Mouse (Mus musculus): Measurements from ENCODE around the gene Car14.
"Not testable (repeated sequence)": the region's sequence is repeated elsewhere in the genome, so short reads cannot be mapped to it uniquely, and the experiment has no call there.

The Car14 gene

DNA sequence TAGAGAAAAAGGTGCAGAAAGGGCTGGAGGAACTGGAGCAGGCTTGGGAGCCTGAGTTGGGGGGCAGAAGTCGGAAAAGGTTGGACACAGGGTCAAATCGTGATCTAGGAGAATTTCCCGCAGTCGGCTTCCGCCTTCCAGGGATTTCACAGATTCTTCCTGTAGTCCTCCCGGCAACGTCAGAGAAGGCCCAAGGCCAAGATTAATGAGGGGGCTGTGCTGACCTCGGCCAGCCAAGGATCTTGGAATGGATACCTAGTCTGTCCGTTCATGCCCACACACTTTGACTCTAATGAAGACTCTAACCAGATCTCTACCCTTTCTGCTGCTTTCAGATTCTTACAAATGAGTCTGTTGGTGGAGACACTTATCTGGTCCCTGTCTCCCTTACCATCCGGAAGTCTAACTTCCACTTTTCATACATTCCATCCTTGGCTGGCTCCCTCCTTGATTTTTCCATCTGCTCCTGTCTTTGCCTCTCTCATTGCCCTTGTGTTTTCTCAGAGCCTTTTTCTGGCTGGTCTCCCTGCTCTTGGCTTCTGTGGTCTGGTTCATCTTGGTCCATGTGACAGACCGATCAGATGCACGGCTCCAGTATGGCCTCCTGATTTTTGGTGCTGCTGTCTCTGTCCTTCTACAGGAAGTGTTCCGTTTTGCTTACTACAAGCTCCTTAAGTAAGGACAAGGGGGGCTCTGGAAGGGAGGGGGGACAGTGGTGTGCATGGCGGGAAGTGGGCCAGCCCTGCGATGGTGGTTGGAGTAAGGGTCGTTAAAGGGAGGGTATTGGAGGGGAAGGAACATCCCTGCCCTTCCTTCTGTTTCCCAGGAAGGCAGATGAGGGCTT lies 10.0 kb downstream of the Car14 start:
- in situ Hi-C loops (cut with MboI; ENCODE audit: unreplicated experiment in 2 of 2): no loop called here

DNA sequence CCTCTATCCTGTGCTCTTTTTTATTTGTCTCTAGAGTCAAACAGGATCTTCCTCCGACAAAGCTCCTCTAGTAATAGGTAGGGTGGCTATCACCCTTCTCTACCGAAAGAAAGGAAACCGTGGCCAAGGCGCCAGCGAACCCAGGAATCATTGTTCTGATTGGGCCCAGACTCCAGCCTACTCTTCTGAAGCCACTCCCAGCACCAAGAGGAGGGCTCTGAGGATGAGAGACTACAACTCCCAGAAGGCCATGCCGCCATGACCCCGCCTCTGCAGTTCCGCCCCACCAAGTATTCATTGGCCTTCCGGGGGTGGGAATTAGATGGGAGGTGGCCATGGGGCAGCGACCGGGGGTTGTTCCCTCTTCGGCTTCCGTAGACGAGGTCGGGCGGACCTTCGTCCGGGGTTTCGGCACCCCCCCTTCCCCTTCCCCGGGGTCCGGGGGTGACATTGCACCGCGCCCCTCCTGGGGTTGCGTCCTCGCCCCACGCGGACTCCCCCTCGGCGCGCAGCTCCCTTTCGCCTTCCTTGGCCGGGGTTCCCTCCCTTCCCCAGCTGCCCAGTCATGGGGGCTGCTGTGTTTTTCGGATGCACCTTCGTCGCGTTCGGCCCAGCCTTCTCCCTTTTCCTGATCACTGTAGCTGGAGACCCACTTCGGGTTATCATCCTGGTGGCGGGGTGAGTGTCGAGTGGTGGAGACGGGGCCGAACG lies 10.7 kb downstream of the Car14 start, which contains the start of gene Aph1a:
TSS of gene Aph1a (plus strand) at position 364 of the 711 bp plus-strand sequence.
- in situ Hi-C loops (cut with MboI; ENCODE audit: unreplicated experiment in 2 of 2): not testable (repeated sequence)

DNA sequence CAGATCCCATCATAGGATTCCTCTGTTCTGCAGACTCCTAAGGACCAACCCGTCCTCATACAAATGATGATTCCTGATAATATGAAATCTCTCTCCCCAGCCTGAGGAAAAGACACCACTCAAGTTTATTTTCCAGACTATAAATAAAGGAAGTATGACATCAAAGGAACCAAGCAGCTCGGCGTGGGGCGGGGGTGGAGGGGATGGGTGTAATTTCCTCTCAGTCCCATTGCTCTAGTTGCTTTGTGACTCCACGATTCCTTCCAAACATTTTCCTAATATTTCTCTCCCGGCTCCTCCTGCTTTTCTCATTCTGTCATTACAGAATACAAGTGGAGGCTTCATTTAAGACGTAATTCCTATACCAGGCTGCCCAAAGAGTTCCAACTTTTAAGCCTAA lies 11.4 kb downstream of the Car14 start:
- in situ Hi-C loops (cut with MboI; ENCODE audit: unreplicated experiment in 2 of 2): no loop called here

DNA sequence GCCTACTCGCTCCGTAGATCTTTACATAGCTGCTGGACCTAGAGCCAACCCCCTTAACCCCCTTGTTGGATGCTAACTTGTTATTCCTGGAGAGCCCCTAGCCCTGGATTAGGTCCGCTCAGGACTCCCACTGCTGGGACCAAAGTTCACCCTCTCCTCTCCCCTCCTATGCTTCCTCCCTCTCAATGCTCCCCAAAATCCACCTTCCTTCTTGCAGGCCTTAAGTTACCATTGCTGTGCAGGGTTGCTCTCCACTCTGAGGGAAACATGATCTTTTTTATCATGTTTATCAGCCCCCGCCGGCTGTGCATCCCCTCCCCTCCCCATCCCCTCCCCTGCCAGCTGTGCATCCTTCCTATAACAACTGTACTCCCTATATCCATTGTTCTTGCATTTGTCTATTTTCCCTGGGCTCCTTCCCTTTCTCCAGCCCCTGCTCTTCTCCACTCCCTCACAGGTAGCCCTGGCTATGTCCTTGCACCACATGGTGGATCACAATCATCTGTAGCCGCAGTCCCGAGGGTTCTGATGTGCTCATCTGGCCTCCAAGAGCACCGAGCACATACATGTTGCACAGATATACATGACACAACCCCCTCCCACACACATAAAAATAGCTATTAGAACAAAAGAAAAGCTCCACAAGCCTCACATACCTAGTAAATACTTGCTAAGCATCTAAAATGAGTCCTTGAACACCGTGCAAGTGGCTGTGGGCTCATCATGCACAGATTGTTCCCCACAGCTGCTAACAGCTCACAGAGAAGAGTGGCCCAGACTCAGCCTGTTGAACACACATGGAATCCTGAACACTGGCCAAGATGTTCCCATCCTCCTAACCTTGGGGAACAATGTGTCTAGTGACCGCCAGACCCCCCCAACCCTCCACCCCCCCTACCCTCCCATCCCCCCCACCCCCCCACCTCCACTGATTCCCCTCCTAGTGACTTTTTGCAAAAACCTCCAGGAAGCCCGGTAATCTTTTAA lies 12.1 kb downstream of the Car14 start:
- in situ Hi-C loops (cut with MboI; ENCODE audit: unreplicated experiment in 2 of 2): no loop called here

DNA sequence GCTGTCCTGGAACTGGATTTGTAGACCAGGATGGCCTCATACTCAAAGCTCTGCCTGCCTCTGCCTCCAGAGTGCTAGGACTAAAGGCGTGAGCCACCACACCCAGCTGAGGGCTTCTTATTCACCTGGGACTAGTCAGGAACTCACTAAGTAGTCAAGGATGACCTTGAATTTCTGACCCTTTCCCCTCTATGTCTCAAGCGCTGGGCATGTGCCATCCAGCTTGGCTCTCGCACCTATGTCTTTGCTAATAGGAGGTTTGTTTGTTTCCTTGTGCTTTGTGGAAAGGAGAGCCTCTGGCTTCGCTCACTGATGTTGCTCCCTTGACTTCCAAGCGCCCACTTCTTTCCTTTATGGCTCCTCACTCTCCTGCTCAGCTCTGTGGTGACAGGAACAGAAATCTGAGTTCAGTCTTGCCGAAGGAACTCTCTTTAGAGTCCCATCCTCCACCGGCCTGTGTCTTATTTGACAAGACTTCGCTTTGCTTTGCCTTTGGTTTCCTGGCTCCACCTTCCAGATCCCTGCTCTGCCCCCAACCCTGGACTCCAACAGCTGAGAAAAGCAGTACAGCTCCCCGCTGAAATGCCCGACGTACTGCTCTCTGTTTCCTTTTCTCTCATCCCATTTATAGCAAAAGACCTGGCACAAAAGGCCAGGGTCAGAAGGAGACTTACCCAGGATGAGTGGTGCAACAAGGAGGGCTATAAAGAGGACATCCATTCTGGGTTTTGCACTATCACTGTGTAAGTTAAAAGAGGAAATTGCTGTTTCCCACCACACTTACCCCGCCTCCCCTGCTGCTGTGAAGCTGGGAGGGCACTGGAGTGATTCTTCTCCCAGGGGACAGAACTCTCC lies 13.1 kb downstream of the Car14 start, which contains the start of gene BC028528:
TSS of gene BC028528 (minus strand) at position 795 of the 855 bp plus-strand sequence.
- in situ Hi-C loops (cut with MboI; ENCODE audit: unreplicated experiment in 2 of 2): no loop called here

GRCm38 (mm10) chr3:95889664-95890063 lies 14.8 kb downstream of the Car14 start:
- in situ Hi-C loops (cut with MboI; ENCODE audit: unreplicated experiment in 2 of 2): loop anchor here in 1 of 2 experiments (10.0 kb wide), 1 partner anchor 165 kb away; the partner anchor contains the start of gene Vps45

GRCm38 (mm10) chr3:95887596-95887995 lies 16.9 kb downstream of the Car14 start:
- in situ Hi-C loops (cut with MboI; ENCODE audit: unreplicated experiment in 2 of 2): loop anchor here in 1 of 2 experiments (10.0 kb wide), 1 partner anchor 167 kb away; the partner anchor contains the start of gene Vps45

- in situ Hi-C loops (cut with MboI; ENCODE audit: unreplicated experiment in 2 of 2): loop anchor here (5.0 to 10.0 kb wide), 2 partner anchors 78 to 170 kb away; partner anchors contain the start of gene Vps45 (in 1 of the 2)
Measured at GRCm38 (mm10) chr3:95884400-95884799, 20.1 kb downstream of the Car14 start.

GRCm38 (mm10) chr3:95882816-95883425 lies 21.6 kb downstream of the Car14 start:
- in situ Hi-C loops (cut with MboI; ENCODE audit: unreplicated experiment in 2 of 2): loop anchor here (5.0 to 10.0 kb wide), 2 partner anchors 79 to 172 kb away; partner anchors contain the start of gene Vps45 (in 1 of the 2)

GRCm38 (mm10) chr3:95881979-95882815 lies 22.3 kb downstream of the Car14 start, which contains the start of gene Ciart:
Ciart (minus strand) TSS chr3:95882251.
- in situ Hi-C loops (cut with MboI; ENCODE audit: unreplicated experiment in 2 of 2): loop anchor here (5.0 to 10.0 kb wide), 2 partner anchors 80 to 173 kb away; partner anchors contain the start of gene Vps45 (in 1 of the 2)

DNA sequence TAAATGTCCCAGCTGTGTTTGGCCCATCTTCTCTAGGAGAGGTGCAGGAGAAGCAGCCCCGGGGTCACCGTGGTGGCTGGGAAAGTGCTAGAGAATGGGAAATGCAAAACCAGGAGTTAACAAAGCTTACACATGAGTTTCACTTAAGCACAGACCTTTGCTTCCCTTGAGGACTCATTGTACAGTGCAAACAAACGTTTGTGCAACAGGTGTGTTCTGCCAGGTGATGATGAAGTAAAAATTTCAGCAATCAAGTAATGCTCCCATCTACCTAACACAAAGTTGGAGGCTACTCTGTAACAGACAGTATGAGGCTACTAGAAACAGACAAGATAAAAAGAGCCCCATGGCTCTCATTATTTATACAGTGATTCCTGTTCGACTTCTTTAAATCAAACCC lies 25.4 kb downstream of the Car14 start:
- in situ Hi-C loops (cut with MboI; ENCODE audit: unreplicated experiment in 2 of 2): no loop called here

GRCm38 (mm10) chr3:95872048-95872447 lies 32.4 kb downstream of the Car14 start:
- in situ Hi-C loops (cut with MboI; ENCODE audit: unreplicated experiment in 2 of 2): loop anchor here in 1 of 2 experiments (5.0 kb wide), 1 partner anchor 185 kb away; the partner anchor contains the start of gene Vps45

DNA sequence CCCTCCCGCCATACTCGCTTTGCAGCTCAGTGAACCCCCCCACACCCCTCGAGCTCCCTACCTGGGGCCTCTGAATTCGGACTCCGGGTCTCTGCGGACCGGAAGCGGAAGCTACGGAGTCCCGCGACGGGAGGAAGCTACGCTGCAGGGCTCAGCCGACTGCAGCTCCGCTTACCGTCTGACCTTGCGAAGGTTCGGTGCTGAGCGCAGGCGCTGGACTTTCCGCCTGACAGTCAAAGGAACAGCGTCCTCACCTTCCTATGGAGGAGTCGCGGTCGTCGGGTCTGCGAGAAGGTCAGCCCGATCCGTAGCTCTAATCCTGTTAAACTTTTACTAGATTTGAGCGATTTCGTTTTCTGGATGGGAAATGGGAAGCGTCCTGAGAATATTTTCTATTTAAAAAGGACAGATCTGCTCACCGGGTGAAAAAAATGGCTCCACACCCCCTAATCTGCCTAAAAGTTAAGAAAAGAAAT lies 33.1 kb downstream of the Car14 start, which contains the start of gene Mrps21:
TSS of gene Mrps21 (minus strand) at position 128 of the 476 bp plus-strand sequence.
- in situ Hi-C loops (cut with MboI; ENCODE audit: unreplicated experiment in 2 of 2): loop anchor here in 1 of 2 experiments (5.0 kb wide), 1 partner anchor 186 kb away; the partner anchor contains the start of gene Vps45

GRCm38 (mm10) chr3:95870976-95871375 lies 33.5 kb downstream of the Car14 start:
- in situ Hi-C loops (cut with MboI; ENCODE audit: unreplicated experiment in 2 of 2): loop anchor here in 1 of 2 experiments (5.0 kb wide), 1 partner anchor 186 kb away; the partner anchor contains the start of gene Vps45

DNA sequence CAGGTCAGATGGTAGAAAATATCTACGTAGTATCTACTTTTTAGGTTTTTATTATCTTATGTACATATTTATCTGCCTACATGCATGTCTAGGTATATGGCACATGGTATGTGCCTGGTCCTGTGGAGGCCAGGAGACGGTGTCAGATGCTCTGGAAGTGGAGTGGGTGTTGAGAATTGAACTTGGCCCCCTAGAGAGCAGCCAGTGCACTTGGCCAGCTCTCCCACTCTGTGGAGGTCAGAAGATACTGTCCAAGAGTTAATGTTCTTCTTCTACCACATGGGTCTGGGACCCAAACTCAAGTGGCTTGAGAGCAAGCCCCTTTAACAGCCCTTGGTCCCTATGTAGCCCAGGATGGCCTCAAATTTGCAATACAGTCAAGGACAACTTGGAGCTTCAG lies 37.1 kb downstream of the Car14 start:
- in situ Hi-C loops (cut with MboI; ENCODE audit: unreplicated experiment in 2 of 2): loop anchor here (5.0 to 10.0 kb wide), 2 partner anchors 40 to 47 kb away; no protein-coding TSS in a partner anchor

GRCm38 (mm10) chr3:95866071-95866470 lies 38.4 kb downstream of the Car14 start:
- in situ Hi-C loops (cut with MboI; ENCODE audit: unreplicated experiment in 2 of 2): loop anchor here (5.0 to 10.0 kb wide), 2 partner anchors 41 to 49 kb away; no protein-coding TSS in a partner anchor

GRCm38 (mm10) chr3:95865571-95865970 lies 38.9 kb downstream of the Car14 start:
- in situ Hi-C loops (cut with MboI; ENCODE audit: unreplicated experiment in 2 of 2): loop anchor here (5.0 to 10.0 kb wide), 2 partner anchors 42 to 49 kb away; no protein-coding TSS in a partner anchor

All from v-Abl transformed pro-B cells (cell line).